Mouse (Mus musculus) fibroblast of lung, adult 2 months (primary cell): ENCODE results near the gene Sord.

Experiments used
- DNase-seq: peaks from one replicate; pipeline ENCODE4 v3.0.0-alpha.2; 2011; ENCODE audit warnings: low read depth

Sord gene

DNA sequence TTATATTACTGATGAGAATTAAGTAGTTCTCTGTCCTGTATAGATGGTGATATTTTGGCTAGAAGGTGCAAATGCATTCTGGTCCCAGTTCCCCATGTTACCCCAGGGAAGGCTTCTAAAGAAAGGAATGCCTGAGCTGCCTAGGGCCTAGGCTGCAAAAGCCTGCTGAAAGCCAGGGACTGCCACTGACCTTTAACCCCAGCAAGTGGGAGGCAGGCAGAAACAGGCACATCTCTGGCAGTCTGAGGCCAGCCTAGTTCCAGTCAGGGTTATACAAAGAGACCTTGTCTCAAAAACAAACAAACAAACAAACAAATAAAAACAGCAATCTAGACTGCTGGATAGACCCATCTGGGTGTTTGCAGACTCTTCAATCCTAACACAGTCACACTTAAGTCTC is 6.2 kb downstream of the Sord start:
- no peak for DNase-seq

DNA sequence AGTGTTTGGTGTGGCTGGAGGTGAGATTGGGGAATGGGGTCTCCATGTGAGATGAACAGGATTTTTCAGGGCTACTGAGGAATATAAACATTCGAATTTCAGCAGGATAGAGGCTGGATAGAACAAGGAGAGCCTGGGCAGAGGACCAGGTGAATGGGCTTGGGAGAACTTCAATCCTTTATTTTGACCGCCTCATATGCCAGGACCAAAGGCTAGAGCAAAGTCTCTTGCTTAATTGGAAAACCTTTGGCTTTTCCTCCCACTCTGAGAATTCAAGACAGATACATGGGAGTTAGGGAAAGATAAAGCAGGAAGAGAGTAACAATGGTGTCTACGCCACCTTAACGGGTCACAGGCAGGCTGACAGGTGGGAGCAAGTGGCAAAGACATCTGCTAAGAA is 6.7 kb downstream of the Sord start:
- no peak for DNase-seq

DNA sequence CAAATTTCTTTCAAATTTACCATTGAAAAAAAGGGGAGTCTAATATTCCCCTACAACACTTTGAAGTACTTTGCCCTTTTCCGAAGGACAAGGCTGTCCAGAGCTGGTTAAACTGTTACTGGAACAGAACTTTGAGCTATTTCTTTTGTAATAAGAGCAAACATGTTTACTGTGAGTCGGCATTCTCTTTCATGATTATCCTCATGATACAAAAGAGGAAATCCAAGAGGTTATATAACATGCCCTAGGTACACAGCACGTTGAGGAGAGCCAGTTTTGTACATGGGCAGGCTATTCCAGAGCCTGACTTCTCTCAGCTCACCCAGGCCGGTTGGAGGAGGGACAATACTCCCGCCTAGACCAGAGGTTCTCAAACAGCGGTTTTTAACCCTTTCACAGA is 7.4 kb downstream of the Sord start:
- DNase-seq, result no peak

DNA sequence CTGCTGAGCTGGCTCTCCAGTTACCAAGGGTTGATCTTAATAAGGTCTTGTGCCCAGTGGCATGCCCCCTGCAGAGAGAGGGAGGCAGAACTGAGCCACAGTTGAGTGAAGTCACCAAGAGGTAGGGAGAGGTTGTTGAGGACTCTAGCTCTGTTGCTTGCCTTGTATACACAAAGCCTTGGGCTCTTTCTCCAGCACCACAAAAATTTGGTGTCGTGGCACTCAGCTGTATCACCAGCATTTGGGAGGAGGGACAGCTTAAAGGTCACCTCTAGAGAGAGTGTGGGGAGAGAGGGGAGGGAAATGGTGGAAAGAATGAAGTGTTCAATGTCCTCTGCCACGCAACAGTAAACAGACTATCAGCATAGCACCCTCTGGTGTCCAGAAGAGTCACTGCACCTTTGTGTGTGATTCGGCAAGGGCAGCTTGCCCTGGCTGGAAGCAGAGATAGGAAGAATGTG is 9.2 kb downstream of the Sord start:
- no peak for DNase-seq

DNA sequence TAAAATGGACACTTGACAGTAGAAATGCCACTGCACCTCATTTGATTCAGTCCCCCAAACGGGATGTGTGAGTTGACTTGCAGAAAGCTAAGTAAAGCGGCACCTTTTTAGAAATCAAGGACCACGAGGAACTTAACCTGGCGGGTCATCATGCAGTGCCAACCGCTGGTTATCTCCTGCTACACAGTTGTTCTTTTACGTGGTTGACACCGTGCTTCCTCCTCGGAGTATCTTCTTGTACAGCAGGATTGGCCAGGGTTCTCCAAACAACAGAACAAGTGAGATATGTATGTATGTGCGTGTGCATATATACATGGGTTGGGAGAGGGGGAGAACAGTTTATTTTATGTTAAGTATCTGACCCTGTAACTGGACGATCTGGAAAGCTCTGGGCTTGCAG is 13.2 kb downstream of the Sord start:
- DNase-seq, result no peak

DNA sequence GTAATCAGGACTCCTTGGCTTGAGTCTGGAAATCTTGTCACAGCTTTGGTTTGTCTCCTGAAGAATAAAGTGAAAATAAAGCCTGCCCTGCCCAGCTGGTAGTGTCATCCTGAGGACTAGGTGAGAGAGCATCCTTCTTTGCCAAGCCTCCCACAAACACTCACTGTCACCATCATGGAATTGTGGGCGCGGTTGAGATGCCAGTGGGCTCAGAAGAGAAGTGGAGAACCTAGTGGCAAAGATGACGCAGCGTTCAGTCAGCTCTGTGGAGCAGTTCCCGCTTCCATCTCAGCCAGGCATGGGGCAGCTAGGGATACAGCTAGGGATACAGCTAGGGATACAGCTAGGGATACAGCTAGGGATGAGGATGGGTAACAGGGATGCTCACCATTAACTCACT is 21.4 kb downstream of the Sord start:
- DNase-seq, result no peak

DNA sequence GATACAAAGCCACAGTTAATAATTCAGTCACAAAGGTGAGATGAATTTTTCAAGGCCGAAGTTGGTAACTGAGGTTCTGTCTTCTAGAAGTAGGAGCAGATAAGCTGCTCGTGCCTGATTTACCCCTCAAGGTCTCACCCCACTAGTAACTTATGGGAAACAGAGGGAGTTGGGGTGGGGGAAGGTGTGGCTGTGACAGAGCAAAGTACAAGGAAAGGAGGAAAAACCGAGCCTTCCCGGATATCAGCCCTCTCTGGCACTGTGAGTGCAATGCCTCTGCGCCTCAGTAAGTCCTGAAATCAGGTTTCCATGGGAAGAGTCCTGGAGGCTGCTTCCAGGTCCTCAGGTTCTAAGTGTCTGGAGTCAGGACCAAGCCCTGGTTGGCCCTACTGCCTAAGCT is 26.2 kb downstream of the Sord start:
- no peak for DNase-seq

DNA sequence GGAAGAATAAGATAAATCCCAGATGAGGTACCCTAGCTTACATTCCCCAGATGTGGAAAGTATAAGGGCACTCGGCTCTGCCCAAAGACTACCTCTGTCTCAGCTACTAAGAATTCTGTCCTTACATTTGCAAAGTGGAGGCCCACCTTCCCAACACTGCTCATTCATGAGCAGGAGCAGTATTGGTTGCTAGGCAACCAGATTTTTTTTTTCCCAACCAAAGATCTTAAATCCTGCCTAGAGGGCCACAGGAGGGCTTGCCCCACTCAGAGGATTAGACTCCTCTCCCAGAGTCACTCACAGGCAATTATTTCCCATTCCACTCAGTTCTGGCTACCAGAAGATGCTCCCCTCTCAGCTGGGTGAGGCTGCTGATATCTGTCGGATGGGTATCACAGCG is 30.1 kb downstream of the Sord start:
- DNase-seq, result no peak

DNA sequence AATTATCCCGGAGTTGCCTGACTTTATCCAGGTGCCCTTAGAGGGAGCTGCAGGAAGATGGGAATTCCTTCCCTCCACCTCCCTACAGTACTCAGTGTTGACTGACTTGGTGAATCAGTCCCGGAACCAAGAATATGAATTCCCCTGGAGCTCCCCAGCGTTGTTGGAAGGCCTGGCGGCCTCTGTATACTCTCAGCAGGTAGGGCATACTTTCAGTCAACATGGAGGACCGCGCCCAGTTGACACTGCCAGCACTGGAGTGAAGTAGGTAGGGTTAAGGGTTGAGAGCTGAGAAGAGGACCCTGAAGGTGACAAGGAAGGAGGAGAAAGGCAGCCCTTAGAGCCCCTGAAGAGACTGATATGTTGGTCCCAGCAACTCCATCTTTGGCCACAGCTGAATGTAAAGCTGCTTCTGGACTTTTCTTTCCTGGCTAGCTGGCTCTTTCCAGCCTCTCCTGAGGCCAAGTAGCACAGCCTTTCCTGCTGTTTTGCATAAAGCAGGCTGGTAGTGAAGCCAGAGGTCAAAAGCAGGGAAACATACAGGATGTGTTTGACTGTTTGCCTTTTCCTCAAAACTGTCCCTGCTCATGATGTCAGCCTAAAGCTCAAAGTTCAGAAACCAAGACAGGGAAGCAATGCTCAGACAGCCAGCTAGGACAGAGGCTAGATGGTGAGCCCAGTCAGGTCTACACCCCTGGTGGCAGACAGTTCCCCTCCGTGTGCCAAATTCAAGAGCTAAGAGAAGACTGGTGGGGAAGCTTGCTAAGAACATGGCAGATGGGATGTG is 32.1 kb downstream of the Sord start:
- DNase-seq, result no peak

DNA sequence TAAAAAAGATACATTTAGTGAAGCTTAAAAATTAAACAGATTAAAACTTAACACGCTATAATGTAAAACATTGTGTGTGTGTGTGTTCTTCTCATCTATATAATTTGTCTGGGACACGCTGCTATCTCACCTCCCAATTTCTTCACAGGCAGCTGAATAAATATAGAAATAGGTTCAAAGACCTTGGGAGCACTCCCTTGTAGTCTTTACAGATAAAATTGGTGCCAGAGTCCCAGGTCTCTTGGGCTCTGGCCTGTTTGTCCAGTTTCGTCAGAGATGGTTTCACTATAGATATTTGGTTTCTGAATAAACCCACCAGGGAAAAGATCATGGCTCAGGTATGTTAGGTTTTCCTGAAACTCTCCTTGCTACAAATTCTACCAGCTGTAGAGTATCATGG is 44.2 kb downstream of the Sord start:
- no peak for DNase-seq

DNA sequence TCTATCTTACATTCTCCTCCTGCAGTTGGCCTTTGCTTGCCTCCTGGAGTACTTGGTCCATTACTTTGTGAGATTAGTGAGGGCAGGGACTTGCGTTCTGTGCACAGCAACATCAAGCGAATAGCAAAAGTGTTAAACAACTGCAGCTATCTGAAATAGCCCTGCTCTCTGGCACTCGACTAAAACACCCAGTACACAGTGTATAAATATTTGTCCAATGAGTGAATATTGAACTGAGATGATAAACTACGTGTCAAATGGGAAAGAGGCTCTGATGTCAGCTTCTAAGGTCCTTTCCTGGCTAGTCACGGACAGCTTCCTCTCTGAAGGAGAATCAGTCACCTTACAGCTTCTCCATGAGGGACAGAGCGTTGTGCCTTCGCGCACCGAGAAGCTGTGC is 49.5 kb downstream of the Sord start:
- DNase-seq, result no peak

DNA sequence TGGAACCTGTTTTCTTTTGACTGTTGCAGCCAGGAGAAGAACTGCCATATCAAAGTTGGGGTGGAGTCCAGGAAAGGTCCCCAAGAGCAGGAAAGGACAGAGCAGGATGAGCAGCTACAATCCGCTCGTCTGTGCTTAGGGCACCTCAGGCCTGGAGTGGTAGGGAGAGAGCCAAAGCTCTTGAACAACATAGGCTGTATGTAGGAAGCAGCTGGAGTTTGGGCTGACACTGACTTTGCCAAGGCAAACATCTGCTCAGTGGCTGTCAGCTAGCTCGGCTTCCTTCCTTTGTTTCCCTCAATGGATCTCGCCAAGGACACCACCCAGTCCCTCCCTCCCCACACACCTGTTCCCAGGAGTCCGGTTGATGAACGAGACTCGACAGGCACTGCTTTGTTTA is 51.6 kb downstream of the Sord start:
- no peak for DNase-seq

DNA sequence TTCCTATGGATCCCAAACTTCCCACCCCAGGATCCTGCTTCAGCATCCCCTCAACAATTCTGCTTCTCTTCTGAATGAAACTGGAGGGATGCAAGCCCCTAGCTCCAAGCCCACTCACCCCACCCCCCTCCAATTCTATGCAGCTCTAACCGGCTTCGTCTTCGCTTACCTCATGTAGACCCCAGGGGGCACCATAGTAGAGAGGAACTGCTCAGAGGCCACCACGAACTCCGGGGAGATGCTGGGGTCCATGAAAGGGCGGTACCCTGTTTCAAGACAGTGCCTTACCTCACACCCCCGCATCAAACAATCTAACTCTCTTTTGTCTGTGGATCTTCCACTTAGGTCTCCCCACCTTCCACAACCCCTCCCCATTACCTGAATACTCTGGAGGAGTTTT is 60.4 kb downstream of the Sord start:
- DNase-seq, result no peak

DNA sequence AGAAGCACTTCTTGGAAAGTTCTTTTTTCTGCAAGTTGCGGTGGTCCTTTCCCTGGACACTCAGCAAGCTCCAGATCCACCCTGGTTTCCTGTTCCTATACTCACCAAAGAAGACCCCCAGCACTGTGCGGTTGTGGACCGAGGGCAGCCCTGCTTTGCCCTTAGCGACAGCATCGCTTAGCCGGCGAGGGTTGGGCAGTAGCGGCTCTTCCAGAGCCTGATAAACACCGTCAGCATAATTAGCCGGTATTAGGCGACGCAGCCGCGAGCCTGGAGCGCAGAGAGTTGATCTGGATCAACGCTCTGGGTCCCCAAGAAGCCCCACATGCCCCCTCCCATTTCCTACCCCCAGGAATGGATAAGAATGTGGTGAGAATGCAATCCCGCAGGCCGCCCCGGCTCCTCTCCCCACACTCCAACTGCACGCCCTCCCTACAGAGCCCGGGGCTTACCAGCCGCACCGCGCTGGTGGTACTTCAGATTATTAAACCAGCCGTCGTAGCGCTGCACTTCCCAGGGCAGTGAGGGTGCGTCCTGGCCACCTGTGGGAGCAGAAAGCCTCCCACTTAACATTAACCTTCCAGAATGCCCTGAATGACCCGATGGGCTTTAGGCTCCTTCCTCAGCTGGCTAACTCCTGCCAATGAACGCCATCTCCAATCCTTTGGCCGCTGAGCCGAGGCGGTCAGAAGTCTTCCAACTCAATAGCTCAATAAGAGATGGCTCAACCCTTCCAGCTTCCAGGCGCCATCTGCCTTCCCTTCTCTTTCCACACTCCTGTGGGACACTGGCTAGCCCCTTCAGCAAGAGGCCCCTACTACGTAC is 62.9 kb downstream of the Sord start:
- no peak for DNase-seq

DNA sequence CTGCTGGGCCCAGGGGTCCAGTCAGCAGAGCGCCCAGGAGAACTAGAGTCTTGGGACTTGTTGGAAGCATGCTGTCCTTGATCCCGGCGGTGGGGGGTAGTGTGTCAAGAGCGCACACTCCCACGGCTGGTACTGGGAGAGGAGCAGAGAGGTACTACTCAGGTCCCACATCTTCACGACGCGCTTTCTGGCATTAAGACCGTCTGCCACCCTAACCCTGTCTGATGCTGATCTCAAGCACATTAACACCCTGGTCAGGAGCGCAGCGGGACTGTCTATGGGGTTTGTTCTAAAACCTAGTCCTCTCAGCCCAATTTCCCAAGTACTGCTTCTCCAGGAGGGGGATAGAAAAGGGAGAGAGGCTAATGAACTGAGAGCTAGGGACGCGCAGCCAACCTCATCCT is 63.5 kb downstream of the Sord start, which contains the start of gene Duox2:
Duox2 (minus strand) TSS at position 354 of the 404 bp plus-strand sequence.
- no peak for DNase-seq

DNA sequence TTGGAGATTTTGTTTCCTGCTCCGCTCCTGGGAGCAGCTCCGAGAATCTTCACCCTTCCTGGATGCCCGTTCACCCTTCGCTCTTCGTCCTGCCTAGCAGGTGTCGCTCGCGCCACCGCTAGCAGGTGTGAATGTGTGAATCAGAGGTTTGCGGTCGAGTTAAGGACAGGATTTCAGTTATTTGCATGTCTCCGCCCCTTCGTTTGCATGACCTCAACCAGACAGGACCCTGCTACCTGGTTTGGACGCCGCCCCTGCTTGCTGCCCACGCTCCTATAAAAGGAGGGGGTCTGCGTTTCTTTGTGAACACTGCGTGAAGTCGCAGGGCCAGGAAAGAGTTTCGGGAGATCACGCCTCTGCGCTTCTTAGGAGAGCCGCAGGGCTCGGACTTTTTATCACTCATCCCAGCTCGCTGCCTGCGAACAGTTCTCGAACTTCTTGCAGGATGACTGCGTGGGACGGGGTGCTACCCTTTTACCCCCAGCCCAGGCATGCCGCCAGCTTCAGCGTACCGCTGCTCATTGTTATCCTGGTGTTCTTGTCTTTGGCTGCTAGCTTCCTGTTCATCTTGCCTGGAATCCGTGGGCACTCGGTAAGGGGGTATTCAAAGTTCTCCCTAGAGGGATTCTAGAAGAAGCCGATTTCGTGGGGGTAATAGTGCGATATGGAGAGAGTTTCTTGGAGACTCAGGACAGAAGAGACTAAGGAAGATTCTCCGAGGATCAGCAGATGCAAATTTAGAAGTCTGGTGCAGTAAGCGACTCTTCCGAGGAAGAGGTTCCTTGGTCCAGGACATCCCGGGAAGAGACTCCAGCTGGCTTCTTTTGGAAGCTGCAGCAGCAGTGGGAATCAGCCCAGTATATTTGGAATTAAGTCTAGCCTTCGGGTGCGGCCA is 64.3 kb downstream of the Sord start, which contains the start of gene Duoxa2:
Duoxa2 (plus strand) TSS at position 305 of the 895 bp plus-strand sequence.
- DNase-seq, result no peak

DNA sequence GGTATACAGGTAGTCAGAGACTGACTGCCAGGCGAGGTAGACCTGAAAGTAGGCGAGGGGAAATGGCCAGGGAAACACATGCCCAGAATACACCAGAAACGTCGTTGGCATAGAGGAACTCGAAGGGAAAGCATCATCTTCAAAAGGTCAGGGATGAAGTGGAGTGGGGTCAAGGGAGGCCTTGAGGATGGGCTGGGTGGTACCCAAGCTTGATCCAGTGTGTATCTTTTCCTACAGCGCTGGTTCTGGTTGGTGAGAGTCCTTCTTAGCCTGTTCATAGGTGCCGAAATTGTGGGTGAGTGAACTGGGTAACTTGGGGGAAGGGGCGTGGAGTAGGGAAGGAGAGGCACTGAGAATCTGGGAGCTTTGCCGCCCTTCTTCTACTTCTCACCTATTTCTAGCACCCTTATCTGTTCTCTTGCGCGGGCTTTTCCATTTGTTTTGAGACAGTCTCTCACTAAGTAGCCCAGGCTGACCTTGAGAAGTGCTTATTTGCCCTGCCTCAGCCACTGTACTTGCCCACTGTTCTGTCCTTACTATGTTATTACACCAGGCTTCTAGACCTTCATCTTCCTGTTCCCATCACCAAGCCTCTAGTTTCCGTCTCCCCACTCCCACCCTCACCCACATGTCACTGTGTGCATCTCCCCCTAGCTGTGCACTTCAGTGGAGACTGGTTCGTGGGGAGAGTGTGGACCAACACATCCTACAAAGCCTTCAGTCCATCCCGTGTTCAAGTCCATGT is 65.5 kb downstream of the Sord start:
- DNase-seq, result no peak

DNA sequence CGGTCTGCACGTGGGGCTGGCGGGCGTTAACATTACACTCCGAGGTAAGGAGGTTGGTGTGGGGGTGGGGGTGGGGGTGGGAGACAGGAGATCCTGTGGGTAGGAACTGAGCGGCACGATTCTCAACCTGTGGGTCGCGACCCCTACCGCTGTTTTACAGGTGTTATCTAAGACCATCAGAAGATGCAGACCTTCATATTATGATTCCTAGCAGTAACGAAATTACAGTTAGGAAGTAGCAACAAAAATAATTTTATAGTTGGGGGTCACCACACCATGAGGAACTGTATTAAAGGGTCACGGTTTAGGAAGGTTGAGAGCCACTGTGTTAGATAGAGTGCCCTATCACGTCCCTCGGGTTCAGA is 66.1 kb downstream of the Sord start:
- no peak for DNase-seq

DNA sequence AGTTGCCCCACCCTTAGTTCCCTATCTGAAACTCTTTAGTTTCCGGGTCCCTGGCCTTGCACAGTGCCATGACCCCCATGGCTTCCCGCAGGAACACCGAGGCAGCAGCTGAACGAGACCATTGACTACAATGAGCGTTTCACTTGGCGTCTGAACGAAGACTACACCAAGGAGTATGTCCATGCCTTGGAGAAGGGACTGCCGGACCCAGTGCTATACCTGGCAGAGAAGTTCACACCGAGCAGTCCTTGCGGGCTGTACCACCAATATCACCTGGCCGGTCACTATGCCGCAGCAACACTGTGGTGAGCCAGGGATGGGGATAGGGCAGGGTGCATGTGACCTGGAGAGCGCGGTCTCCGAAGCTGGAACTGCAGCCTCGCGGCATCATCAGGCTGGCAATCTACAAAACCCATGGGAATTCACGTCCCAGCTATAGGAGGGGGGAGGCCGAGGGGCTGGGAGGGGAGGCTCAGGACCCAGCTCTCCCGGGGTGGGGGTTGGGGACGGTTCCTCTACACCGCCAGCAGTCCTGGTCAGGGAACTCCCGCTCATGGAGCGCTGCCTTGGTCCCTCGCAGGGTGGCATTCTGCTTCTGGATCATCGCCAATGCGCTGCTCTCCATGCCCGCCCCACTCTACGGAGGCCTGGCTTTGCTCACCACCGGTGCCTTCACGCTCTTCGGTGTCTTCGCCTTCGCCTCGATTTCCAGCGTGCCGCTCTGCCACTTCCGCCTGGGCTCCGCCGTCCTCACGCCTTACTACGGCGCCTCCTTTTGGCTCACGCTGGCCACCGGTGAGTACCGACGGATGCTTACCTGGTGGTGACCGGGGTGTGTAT is 66.8 kb downstream of the Sord start:
- DNase-seq, result no peak

DNA sequence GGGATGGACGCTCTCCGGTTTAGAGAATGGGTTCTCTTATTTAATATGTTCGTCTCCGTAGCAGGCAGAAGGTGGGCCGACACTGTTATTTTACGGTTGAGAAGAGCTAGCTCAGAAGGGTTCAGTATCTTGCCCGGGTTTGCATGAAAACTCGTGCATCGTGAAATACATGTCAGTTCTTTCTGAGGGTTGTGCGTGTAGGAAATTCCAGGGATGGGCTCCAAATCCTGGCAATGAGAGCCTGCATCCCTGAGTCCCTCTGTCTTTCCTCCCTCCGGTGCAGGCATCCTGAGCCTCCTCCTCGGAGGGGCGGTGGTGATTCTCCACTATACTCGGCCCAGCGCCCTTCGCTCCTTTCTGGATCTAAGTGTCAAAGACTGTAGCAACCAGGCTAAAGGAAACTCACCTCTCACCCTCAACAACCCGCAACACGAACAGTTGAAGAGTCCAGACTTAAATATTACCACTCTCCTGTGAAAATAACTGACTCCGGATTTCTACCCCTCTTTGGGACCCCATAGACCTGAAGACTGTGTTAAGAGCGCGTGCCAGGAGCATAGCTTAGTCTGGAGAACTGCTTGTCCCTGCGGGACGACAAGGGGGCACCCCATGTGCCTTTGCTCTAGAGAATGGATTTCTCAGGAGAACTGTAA is 67.5 kb downstream of the Sord start:
- no peak for DNase-seq
